Mouse (Mus musculus): ENCODE measurements around the gene Gdi2.
"Not testable (repeated sequence)": the region's sequence is repeated elsewhere in the genome, so short reads cannot be mapped to it uniquely, and the experiment has no call there.

DNA sequence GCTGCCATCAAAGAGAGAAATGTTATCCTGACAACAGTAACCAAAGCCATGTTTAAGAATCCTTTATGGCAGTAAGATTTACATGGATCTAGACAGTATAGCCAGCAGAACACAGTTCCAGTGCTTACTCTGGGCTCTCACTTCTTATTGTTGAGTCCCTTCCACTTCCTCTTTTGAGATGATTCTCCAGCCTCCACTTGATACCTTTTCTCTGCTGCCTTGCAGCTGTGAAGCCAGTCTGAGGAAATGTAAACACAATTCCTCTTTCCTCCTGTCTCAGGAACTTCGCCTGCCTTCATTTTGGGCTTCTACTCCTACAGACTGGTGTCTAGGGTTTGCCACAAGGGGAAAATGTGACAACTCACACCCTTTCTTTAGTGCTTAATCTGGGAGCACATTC lies 17.9 kb upstream of the Gdi2 start:
- TF ChIP-seq CTCF, POLR2A (IDR thresholded peaks at IDR 0.05; ENCODE audit: extremely low read depth, insufficient read depth, low read length): not testable (repeated sequence)
